Mouse (Mus musculus) neural tube, embryonic 11.5 days (tissue): ENCODE data around the gene Cacna1g. TPM values are rescaled to one million over a fixed set of nuclear protein-coding genes. Genes with fewer than 3 reads are reported as not detected.

Experiments
- ATAC-seq: fragments of 200-750 bp; cut with Nextera tagmentation; 2 replicates; pipeline ENCODE4 v1.8.0; 2017; ENCODE audit warnings: moderate number of reproducible peaks, mild to moderate bottlenecking, moderate TSS enrichment, moderate library complexity; ENCODE audit not compliant: insufficient read depth, low FRiP score, low TSS enrichment
- DNase-seq: peaks from one replicate; pipeline ENCODE4 v3.0.0-alpha.2; 2015; ENCODE audit warnings: low spot score
- H3K27ac ChIP-seq: fragments of 300-500 bp; sonication (generic); 2 replicates; pipeline ENCODE4 v1.5.1; 2014; ENCODE audit warnings: low read depth, mild to moderate bottlenecking, low read length
- H3K27me3 ChIP-seq: fragments of 300-500 bp; sonication (generic); 2 replicates; pipeline ENCODE4 v1.6.1; 2014; ENCODE audit warnings: mild to moderate bottlenecking, low read length, mixed read lengths; ENCODE audit not compliant: control insufficient read depth, insufficient read depth
- H3K36me3 ChIP-seq: fragments of 300-500 bp; sonication (generic); 2 replicates; pipeline ENCODE4 v1.6.1; 2014; ENCODE audit warnings: mild to moderate bottlenecking, low read length, moderate library complexity, mixed read lengths; ENCODE audit not compliant: control insufficient read depth, insufficient read depth
- H3K4me1 ChIP-seq: fragments of 300-500 bp; sonication (generic); 2 replicates; pipeline ENCODE4 v1.6.1; 2014; ENCODE audit warnings: low read length, mixed read lengths; ENCODE audit not compliant: control insufficient read depth, insufficient read depth
- H3K4me2 ChIP-seq: fragments of 300-500 bp; sonication (generic); 2 replicates; pipeline ENCODE4 v1.6.1; 2014; ENCODE audit warnings: low read depth, mild to moderate bottlenecking, moderate library complexity
- H3K4me3 ChIP-seq: fragments of 300-500 bp; sonication (generic); 2 replicates; pipeline ENCODE4 v1.5.1; 2014; ENCODE audit warnings: low read depth, low read length
- H3K9ac ChIP-seq: fragments of 300-500 bp; sonication (generic); 2 replicates; pipeline ENCODE4 v1.6.1; 2014; ENCODE audit warnings: mild to moderate bottlenecking, low read length
- H3K9me3 ChIP-seq: fragments of 300-500 bp; sonication (generic); 2 replicates; pipeline ENCODE4 v1.6.1; 2016; ENCODE audit warnings: low read length; ENCODE audit not compliant: control insufficient read depth
- WGBS: fragments of 180-500 bp; shearing (Covaris S2); extraction: QIAGEN DNeasy Blood & Tissue Kit; methylation state at CpG from one replicate; pipeline ENCODE4 v1.1.7; 2014; 5-methylcytosine and 5-hydroxymethylcytosine counted together
- polyA plus RNA-seq: library from polyadenylated mRNA; unstranded; fragments of >200 nt; fragmentation: Nextera tagmentation; extraction: Ambion mirVana; gene quantifications from 2 replicates; pipeline ENCODE4 v1.2.1, GENCODE M21; 2014

Gene Cacna1g
- 9.0 and 10.0 TPM in 2 replicates for polyA plus RNA-seq

GRCm38 (mm10) chr11:94473707-94474543 lies at the start of gene Cacna1g:
Gene Cacna1g, minus strand, starts transcription at chr11:94474198.
- no peaks in the 10 kb centered on the region for H3K36me3 ChIP-seq
- ATAC-seq (peak; percentile 87), DNase-seq (peak; percentile 88)
- peaks cover 37% of the 10 kb centered on the region for H3K4me1 ChIP-seq
- no peaks in the 10 kb centered on the region for H3K9me3 ChIP-seq
- peak within 1 kb of the TSS; percentile 98 for H3K4me2 ChIP-seq
- WGBS: under 1% methylated on average over 26 of the region's 71 CpGs
- peak within 1 kb of the TSS; percentile 79 for H3K9ac ChIP-seq
- H3K27me3 ChIP-seq: peaks cover 36% of the 10 kb centered on the region
- H3K27ac ChIP-seq: peak within 1 kb of the TSS; percentile 58
- H3K4me3 ChIP-seq: peak within 1 kb of the TSS; percentile 69

- DNase-seq (peak; percentile 77), ATAC-seq (peak; percentile 73)
- H3K9ac ChIP-seq: peak within 1 kb of the TSS; percentile 62
- no peaks in the 10 kb centered on the region for H3K9me3 ChIP-seq
- no peak within 1 kb of the TSS for H3K27ac ChIP-seq
- peak within 1 kb of the TSS; percentile 54 for H3K4me3 ChIP-seq
- peaks cover 8% of the 10 kb centered on the region; the same call in 1 of the 2 replicates for H3K4me1 ChIP-seq
- no peaks in the 10 kb centered on the region for H3K36me3 ChIP-seq
- no peaks in the 10 kb centered on the region for H3K27me3 ChIP-seq
- H3K4me2 ChIP-seq: peak within 1 kb of the TSS; percentile 93
- WGBS: 2% methylated on average over 42 of the region's 42 CpGs
Measured at GRCm38 (mm10) chr11:94521219-94521843, 47.3 kb upstream of the Cacna1g start, which contains the start of gene Mycbpap. Gene Mycbpap, minus strand, starts transcription at chr11:94521742.

GRCm38 (mm10) chr11:94513452-94513851 lies 39.5 kb upstream of the Cacna1g start:
- Histone ChIP-seq H3K4me1 (no peaks in the 10 kb centered on the region), H3K4me2 (no peak overlapping the region), H3K4me3 (no peak overlapping the region), H3K9me3 (no peaks in the 10 kb centered on the region), H3K27me3 (no peaks in the 10 kb centered on the region), H3K27ac (no peak overlapping the region), H3K9ac (no peak overlapping the region), H3K36me3 (no peaks in the 10 kb centered on the region)
- no peak for ATAC-seq
- 71% methylated on average over 9 of the region's 9 CpGs for WGBS
- no peak for DNase-seq

GRCm38 (mm10) chr11:94508976-94509375 lies 35.0 kb upstream of the Cacna1g start:
- Histone ChIP-seq H3K9ac (no peak overlapping the region), H3K4me2 (no peak overlapping the region), H3K4me3 (no peak overlapping the region), H3K36me3 (no peaks in the 10 kb centered on the region), H3K4me1 (no peaks in the 10 kb centered on the region), H3K27me3 (no peaks in the 10 kb centered on the region), H3K27ac (no peak overlapping the region), H3K9me3 (no peaks in the 10 kb centered on the region)
- DNase-seq (no peak), ATAC-seq (no peak)
- 94% methylated on average over 10 of the region's 10 CpGs for WGBS

GRCm38 (mm10) chr11:94501482-94501881 lies 27.5 kb upstream of the Cacna1g start:
- Histone ChIP-seq H3K4me3 (no peak overlapping the region), H3K9ac (no peak overlapping the region), H3K27me3 (peaks cover 8% of the 10 kb centered on the region), H3K9me3 (no peaks in the 10 kb centered on the region), H3K36me3 (no peaks in the 10 kb centered on the region), H3K27ac (no peak overlapping the region), H3K4me2 (no peak overlapping the region), H3K4me1 (peaks cover 8% of the 10 kb centered on the region)
- no peak for ATAC-seq
- no peak for DNase-seq
- WGBS: 89% methylated on average over 8 of the region's 8 CpGs

GRCm38 (mm10) chr11:94500362-94500761 lies 26.4 kb upstream of the Cacna1g start:
- H3K27ac ChIP-seq: no peak overlapping the region
- H3K9ac ChIP-seq: no peak overlapping the region
- WGBS: 28% methylated on average over 8 of the region's 8 CpGs
- DNase-seq (no peak), ATAC-seq (no peak)
- no peak overlapping the region for H3K4me2 ChIP-seq
- H3K4me3 ChIP-seq: no peak overlapping the region
- H3K9me3 ChIP-seq: no peaks in the 10 kb centered on the region
- peaks cover 8% of the 10 kb centered on the region for H3K4me1 ChIP-seq
- H3K27me3 ChIP-seq: peaks cover 8% of the 10 kb centered on the region
- H3K36me3 ChIP-seq: no peaks in the 10 kb centered on the region

- Histone ChIP-seq H3K36me3 (no peaks in the 10 kb centered on the region), H3K4me3 (peak within 1 kb of the TSS; percentile 21), H3K27me3 (peaks cover 8% of the 10 kb centered on the region), H3K4me1 (peaks cover 8% of the 10 kb centered on the region), H3K9me3 (no peaks in the 10 kb centered on the region), H3K9ac (peak within 1 kb of the TSS; percentile 16; the same call in 1 of the 2 replicates), H3K4me2 (peak within 1 kb of the TSS; percentile 46), H3K27ac (no peak within 1 kb of the TSS)
- 2% methylated on average over 26 of the region's 26 CpGs for WGBS
- ATAC-seq (no peak), DNase-seq (peak; percentile 53)
Measured at GRCm38 (mm10) chr11:94499661-94500152, 25.7 kb upstream of the Cacna1g start, which contains the start of gene Epn3. Gene Epn3, minus strand, starts transcription at chr11:94499974.

- Histone ChIP-seq H3K9ac (no peak overlapping the region), H3K36me3 (no peaks in the 10 kb centered on the region), H3K27me3 (peaks cover 8% of the 10 kb centered on the region), H3K4me2 (peak overlapping the region; percentile 46), H3K27ac (no peak overlapping the region), H3K9me3 (no peaks in the 10 kb centered on the region), H3K4me3 (peak overlapping the region; percentile 21), H3K4me1 (peaks cover 8% of the 10 kb centered on the region)
- DNase-seq (no peak), ATAC-seq (no peak)
- 11% methylated on average over 2 of the region's 2 CpGs for WGBS
Measured at GRCm38 (mm10) chr11:94499035-94499434, 25.0 kb upstream of the Cacna1g start.
